Mouse (Mus musculus): ENCODE results near the gene Syngr3. TPM values are rescaled to one million over a fixed set of nuclear protein-coding genes. Genes with fewer than 3 reads are reported as not detected.
"Not testable (repeated sequence)": the region's sequence is repeated elsewhere in the genome, so short reads cannot be mapped to it uniquely, and the experiment has no call there.

The Syngr3 gene
- polyA plus RNA-seq, 1 experiment from 2014 or later: 0.11 TPM

DNA sequence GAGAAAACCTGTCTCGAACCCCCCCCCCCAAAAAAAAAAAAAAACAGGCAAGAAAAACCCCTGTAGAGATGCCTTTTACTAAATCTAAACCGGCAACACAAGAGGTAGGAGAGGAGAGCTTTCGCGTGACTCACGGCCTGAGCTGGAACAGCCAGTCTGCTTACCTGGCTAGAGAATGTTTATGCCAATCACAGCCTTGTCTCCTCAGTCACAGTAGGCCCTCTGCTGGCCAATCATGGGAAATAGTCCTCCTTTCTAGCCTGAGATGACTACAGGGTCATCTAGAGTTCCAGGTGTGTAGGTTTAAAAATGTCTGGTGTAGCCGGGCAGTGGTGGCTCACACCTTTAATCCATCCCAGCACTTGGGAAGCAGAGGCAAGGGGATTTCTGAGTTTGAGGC is 22.3 kb downstream of the Syngr3 start:
- Histone ChIP-seq H3K27ac (ENCODE audit: low read depth) (no peak overlapping the region), H3K4me2 (ENCODE audit: low read depth, low read length) (no peak overlapping the region), H3K9me3 (ENCODE audit: low read length) (no peaks in the 10 kb centered on the region), H3K9ac (replicated peaks) (no peak overlapping the region), H3K4me3 (ENCODE audit: low read depth, low read length) (no peak overlapping the region), H3K27me3 (ENCODE audit: insufficient read depth, low read length) (no peaks in the 10 kb centered on the region), H3K36me3 (replicated peaks; ENCODE audit: insufficient read depth, low read length) (no peaks in the 10 kb centered on the region), H3K4me1 (ENCODE audit: insufficient read depth) (peaks cover 30% of the 10 kb centered on the region)
- TF ChIP-seq EP300 (IDR thresholded peaks at IDR 0.05; ENCODE audit: low read depth) (no peak), CTCF (IDR thresholded peaks at IDR 0.05; ENCODE audit: low read depth) (peak; percentile 85)
- WGBS (ENCODE audit: insufficient replicate concordance): 18% methylated on average over 6 of the region's 6 CpGs
- peak; percentile 66 for DNase-seq
- ATAC-seq: 0 out of 2 replicates have a peak, but pooled peaks have one; percentile 4

DNA sequence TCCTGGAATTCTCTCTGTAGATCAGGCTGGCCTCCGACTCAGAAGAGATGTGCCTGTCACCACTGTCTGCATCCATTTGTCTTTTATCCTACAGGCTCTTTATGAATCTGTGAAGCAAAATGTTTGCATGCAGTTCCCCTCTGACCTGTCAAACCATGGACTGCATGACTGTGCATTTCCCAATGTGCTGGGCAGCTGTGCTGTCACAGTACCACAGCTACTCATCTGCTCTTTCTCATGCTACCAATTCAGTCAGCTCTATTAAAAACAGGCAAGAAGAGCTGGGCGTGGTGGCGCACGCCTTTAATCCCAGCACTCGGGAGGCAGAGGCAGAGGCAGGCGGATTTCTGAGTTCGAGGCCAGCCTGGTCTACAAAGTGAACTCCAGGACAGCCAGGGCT is 22.7 kb downstream of the Syngr3 start:
- not testable (repeated sequence) for H3K27ac ChIP-seq (ENCODE audit: low read depth); H3K4me2 ChIP-seq (ENCODE audit: low read depth, low read length); H3K27me3 ChIP-seq (ENCODE audit: insufficient read depth, low read length); DNase-seq; H3K36me3 ChIP-seq (replicated peaks; ENCODE audit: insufficient read depth, low read length); H3K4me3 ChIP-seq (ENCODE audit: low read depth, low read length); H3K9ac ChIP-seq (replicated peaks); ATAC-seq; H3K9me3 ChIP-seq (ENCODE audit: low read length)
- peaks cover 26% of the 10 kb centered on the region for H3K4me1 ChIP-seq (ENCODE audit: insufficient read depth)
- 64% methylated on average over 7 of the region's 7 CpGs for WGBS (ENCODE audit: insufficient replicate concordance)

DNA sequence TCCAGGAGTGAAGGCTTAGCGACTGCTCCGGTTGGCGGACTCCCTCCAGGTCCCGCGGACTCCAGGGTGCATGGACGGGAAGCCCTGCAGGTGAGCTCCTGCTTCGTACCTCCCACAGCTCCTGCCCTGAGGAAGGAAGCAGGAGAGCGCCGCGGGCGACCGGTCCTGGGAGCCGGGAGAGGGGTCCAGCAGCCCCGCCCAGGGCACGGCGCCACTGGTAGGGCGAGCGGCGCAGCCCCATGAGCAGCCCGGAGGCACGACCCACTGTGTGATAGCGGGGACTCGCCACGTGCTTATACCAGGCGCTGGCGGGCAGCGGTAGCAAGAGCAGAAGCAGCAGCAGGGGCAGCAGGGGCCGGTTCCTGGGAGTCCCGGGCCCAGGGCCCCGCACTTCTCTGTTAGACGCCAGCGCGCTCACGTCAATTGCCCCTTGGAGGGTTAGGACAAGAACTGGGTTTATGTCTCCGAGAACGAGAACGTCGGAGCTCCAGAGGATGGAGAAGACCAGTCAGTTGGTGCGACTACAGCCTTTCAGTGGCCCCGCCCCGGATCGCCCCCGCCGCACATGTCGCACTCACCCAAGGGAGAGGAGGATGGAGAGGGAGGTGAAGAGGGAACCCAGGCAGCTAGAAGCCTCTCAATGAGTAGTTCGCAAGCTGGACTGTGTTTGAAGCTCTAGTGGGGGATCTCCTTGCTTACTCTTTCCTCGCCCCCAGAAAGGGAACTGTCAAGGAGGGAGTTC is 31.6 kb downstream of the Syngr3 start, which contains the start of gene Npw:
Gene Npw, minus strand, starts transcription at position 441 of the 742 bp plus-strand sequence.
- H3K4me1 ChIP-seq (ENCODE audit: insufficient read depth): peaks cover 12% of the 10 kb centered on the region
- peak within 1 kb of the TSS; percentile 71 for H3K4me2 ChIP-seq (ENCODE audit: low read depth, low read length)
- TF ChIP-seq CTCF (IDR thresholded peaks at IDR 0.05; ENCODE audit: low read depth) (no peak), EP300 (IDR thresholded peaks at IDR 0.05; ENCODE audit: low read depth) (no peak)
- H3K27ac ChIP-seq (ENCODE audit: low read depth): no peak within 1 kb of the TSS
- H3K4me3 ChIP-seq (ENCODE audit: low read depth, low read length): peak within 1 kb of the TSS; percentile 35
- DNase-seq: peak; percentile 45
- no peaks in the 10 kb centered on the region for H3K36me3 ChIP-seq (replicated peaks; ENCODE audit: insufficient read depth, low read length)
- peak; percentile 46; the same call in 1 of the 2 replicates for ATAC-seq
- no peaks in the 10 kb centered on the region for H3K9me3 ChIP-seq (ENCODE audit: low read length)
- H3K27me3 ChIP-seq (ENCODE audit: insufficient read depth, low read length): peaks cover 27% of the 10 kb centered on the region
- WGBS (ENCODE audit: insufficient replicate concordance): 3% methylated on average over 46 of the region's 47 CpGs
- 0 out of 2 replicates have a peak within 1 kb of the TSS, but pooled peaks have one; percentile 34 for H3K9ac ChIP-seq (replicated peaks)

DNA sequence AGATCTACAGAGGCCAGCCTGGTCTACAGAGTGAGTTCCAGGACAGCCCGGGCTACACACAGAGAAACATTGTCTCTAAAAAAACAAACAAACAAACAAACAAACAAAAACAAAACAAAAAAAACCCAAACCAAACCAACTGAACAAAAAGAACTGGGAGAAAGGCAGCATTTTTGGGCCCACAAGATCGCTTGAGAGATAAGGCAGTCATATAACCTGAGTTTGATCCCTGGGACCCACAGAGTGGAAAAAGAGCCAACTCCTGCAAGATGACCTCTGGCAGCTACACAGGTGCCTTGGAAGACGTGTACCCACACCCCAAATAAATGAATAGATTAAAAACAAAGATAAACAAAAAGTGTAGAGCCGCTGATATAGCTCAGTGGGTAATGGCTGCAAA is 34.8 kb downstream of the Syngr3 start:
- ATAC-seq (no peak), DNase-seq (no peak)
- Histone ChIP-seq H3K27ac (ENCODE audit: low read depth) (no peak overlapping the region), H3K4me2 (ENCODE audit: low read depth, low read length) (no peak overlapping the region), H3K27me3 (ENCODE audit: insufficient read depth, low read length) (peaks cover 35% of the 10 kb centered on the region), H3K4me1 (ENCODE audit: insufficient read depth) (peaks cover 18% of the 10 kb centered on the region), H3K4me3 (ENCODE audit: low read depth, low read length) (no peak overlapping the region), H3K9ac (replicated peaks) (no peak overlapping the region), H3K9me3 (ENCODE audit: low read length) (no peaks in the 10 kb centered on the region), H3K36me3 (replicated peaks; ENCODE audit: insufficient read depth, low read length) (no peaks in the 10 kb centered on the region)
- TF ChIP-seq CTCF (IDR thresholded peaks at IDR 0.05; ENCODE audit: low read depth) (no peak), EP300 (IDR thresholded peaks at IDR 0.05; ENCODE audit: low read depth) (no peak)
- WGBS (ENCODE audit: insufficient replicate concordance): 75% methylated on average over 4 of the region's 4 CpGs

DNA sequence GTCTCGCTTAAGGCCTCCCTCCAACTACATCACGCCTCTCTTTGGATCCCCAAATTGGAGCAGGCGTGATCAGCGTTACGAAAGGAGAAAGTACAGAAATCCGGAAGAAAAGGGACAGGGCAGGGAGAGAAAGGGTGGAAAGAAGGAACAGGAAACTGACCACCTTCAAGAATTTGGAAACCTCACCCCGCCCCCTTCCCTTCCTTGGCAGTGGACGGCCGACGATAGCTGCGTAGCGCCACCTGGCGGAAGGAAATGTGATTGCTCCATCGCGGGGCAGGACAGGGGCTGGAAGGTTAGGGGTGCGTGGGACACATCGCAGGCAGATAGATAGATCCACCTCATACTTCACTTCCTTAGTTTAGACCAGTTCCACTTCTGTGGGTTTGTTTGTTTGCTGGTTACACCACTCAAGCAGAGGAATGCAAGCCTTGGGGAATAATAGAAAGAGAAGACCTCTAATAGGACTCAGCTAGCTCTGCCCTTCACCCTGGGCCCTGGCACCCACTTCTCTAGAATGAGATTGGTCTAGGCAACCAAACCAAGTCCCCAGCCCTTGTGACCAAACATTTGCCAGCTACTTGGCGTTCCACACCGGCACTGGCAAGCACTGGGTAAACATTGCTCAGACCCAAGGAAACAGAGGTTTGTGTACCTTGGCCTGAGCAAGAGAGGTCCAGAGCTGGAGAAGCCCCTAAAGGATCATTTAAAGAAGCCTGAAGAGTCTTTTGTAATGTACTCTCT is 35.6 kb downstream of the Syngr3 start:
- 6% methylated on average over 19 of the region's 19 CpGs for WGBS (ENCODE audit: insufficient replicate concordance)
- TF ChIP-seq EP300 (IDR thresholded peaks at IDR 0.05; ENCODE audit: low read depth) (no peak), CTCF (IDR thresholded peaks at IDR 0.05; ENCODE audit: low read depth) (peak; percentile 97)
- Histone ChIP-seq H3K27me3 (ENCODE audit: insufficient read depth, low read length) (peaks cover 40% of the 10 kb centered on the region), H3K4me2 (ENCODE audit: low read depth, low read length) (peak overlapping the region; percentile 55), H3K27ac (ENCODE audit: low read depth) (no peak overlapping the region), H3K36me3 (replicated peaks; ENCODE audit: insufficient read depth, low read length) (no peaks in the 10 kb centered on the region), H3K4me3 (ENCODE audit: low read depth, low read length) (no peak overlapping the region; the same call in 1 of the 2 replicates), H3K4me1 (ENCODE audit: insufficient read depth) (peaks cover 23% of the 10 kb centered on the region), H3K9ac (replicated peaks) (no peak overlapping the region), H3K9me3 (ENCODE audit: low read length) (no peaks in the 10 kb centered on the region)
- peak; percentile 58; the same call in 1 of the 2 replicates for ATAC-seq
- peak; percentile 87 for DNase-seq

DNA sequence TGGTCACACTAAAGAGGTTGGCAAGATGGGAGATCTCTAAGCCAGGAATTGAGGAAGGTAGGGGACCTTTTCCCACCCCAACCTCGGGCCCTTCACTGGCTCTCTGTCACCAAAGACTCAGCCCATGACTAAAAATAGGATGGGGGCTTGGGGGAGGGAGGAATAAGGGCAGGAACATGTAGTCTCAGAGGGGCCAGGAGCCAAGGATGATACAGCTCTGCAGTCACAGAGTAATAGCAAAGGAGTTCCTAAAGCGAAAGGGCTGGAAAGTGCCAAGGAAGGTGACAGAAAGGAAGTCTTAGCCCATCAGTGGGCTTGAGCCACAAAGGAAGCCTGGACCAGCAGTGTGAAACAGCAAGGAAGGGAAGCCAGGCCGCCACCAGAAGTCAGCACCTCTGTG is 37.9 kb downstream of the Syngr3 start:
- no peaks in the 10 kb centered on the region for H3K9me3 ChIP-seq (ENCODE audit: low read length)
- peaks cover 18% of the 10 kb centered on the region for H3K27me3 ChIP-seq (ENCODE audit: insufficient read depth, low read length)
- no peak overlapping the region for H3K4me3 ChIP-seq (ENCODE audit: low read depth, low read length)
- no peaks in the 10 kb centered on the region for H3K36me3 ChIP-seq (replicated peaks; ENCODE audit: insufficient read depth, low read length)
- TF ChIP-seq EP300 (IDR thresholded peaks at IDR 0.05; ENCODE audit: low read depth) (no peak), CTCF (IDR thresholded peaks at IDR 0.05; ENCODE audit: low read depth) (no peak)
- no peak overlapping the region for H3K9ac ChIP-seq (replicated peaks)
- ATAC-seq: no peak
- 42% methylated on average over 3 of the region's 3 CpGs for WGBS (ENCODE audit: insufficient replicate concordance)
- peaks cover 13% of the 10 kb centered on the region for H3K4me1 ChIP-seq (ENCODE audit: insufficient read depth)
- no peak overlapping the region for H3K27ac ChIP-seq (ENCODE audit: low read depth)
- no peak for DNase-seq
- no peak overlapping the region for H3K4me2 ChIP-seq (ENCODE audit: low read depth, low read length)
